Mouse (Mus musculus) embryonic fibroblast, embryonic 13.5 days (primary cell): Measurements from ENCODE around the gene Lekr1.

ENCODE experiments used
- CTCF ChIP-seq: IDR thresholded peaks from 2 replicates; pipeline ENCODE4 v1.5.1; 2011; ENCODE audit warnings: mild to moderate bottlenecking, control low read depth, low read length, moderate library complexity, borderline replicate concordance; ENCODE audit not compliant: insufficient read depth
- POLR2A ChIP-seq: IDR thresholded peaks from 2 replicates; pipeline ENCODE4 v1.6.1; 2011; ENCODE audit warnings: low read depth, mild to moderate bottlenecking, control low read depth, low read length, moderate library complexity

GRCm38 (mm10) chr3:65828020-65828419 is 162.0 kb downstream of the Lekr1 start:
- TF ChIP-seq CTCF (no peak), POLR2A (no peak)
